Mouse (Mus musculus): Measurements from ENCODE around the gene Ina. TPM values are rescaled to one million over a fixed set of nuclear protein-coding genes. Genes with fewer than 3 reads are reported as not detected.

Gene Ina
- polyA plus RNA-seq (2014; fragmentation: Nextera tagmentation; extraction: Ambion mirVana): 0.31 and 0.41 TPM in 2 replicates

DNA sequence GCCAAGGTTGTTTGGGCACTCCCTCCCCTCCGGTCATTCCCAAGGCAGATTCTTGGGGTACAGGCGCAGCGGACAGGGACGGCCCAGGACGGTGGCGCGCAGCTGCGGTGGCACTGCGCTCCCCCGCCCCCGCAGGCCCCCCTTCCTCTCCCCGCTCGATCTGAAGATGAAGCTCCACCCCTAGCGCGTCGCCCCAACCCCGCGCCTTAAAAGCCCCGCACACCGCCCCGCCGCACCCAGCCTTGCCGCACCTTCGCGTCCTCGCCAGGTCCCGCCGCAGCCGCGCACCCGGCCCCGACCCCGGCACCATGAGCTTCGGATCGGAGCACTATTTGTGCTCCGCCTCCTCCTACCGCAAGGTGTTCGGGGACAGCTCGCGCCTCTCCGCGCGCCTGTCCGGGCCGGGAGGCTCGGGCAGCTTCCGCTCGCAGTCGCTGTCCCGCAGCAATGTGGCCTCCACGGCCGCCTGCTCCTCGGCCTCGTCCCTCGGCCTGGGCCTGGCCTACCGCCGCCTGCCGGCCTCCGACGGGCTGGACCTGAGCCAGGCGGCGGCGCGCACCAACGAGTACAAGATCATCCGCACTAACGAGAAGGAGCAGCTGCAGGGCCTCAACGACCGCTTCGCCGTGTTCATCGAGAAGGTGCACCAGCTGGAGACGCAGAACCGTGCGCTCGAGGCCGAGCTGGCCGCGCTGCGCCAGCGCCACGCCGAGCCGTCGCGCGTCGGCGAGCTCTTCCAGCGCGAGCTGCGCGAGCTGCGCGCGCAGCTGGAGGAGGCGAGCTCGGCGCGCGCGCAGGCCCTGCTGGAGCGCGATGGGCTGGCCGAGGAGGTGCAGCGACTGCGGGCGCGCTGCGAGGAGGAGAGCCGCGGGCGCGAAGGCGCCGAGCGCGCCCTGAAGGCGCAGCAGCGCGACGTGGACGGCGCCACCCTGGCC, at the start of gene Ina, which contains the start of gene Nt5c2:
Gene Ina, plus strand, starts transcription at position 252 of the 935 bp plus-strand sequence.
Gene Nt5c2, minus strand, starts transcription at position 707 of the 935 bp plus-strand sequence.
- H3K27me3 ChIP-seq (ENCODE audit: control insufficient read depth, insufficient read depth, low read length): peaks cover 53% of the 10 kb centered on the region
- 0 out of 2 replicates have a peak within 1 kb of the TSS, but pooled peaks have one; percentile 2 for H3K9ac ChIP-seq (ENCODE audit: low read depth, low read length)

DNA sequence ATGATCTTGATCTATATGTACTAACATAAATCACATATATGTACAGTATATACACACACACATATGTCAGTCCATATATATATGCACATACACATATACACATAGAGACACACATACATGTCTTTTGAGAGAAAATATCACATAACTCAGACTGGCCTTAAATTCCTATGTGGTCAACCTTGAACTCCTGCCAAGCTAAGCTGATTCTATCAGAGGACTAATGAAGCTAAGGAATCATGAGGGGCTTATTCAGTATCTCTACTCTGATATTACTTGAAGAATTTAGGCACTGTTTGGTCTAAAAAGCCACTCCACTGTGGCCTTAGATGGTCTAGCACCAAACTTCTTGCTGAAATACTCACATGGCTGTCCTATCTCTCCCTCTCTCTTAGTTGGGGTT, 49.0 kb upstream of the Ina start:
- Histone ChIP-seq H3K4me3 (ENCODE audit: low read length) (no peak overlapping the region), H3K27ac (ENCODE audit: low read depth, low read length) (no peak overlapping the region), H3K9me3 (ENCODE audit: control insufficient read depth, low read length) (no peaks in the 10 kb centered on the region), H3K9ac (ENCODE audit: low read depth, low read length) (no peak overlapping the region), H3K4me2 (replicated peaks; ENCODE audit: low read depth, low read length) (no peak overlapping the region), H3K4me1 (ENCODE audit: control insufficient read depth, insufficient read depth, low read length) (peaks cover 22% of the 10 kb centered on the region; the same call in 1 of the 2 replicates), H3K36me3 (ENCODE audit: control insufficient read depth, insufficient read depth, low read length) (no peaks in the 10 kb centered on the region), H3K27me3 (ENCODE audit: control insufficient read depth, insufficient read depth, low read length) (no peaks in the 10 kb centered on the region)
- no peak for ATAC-seq (ENCODE audit: low FRiP score, low TSS enrichment)

More for the DNA sequence above, at the start of gene Ina, which contains the start of gene Nt5c2:
- Histone ChIP-seq H3K36me3 (ENCODE audit: control insufficient read depth, insufficient read depth, low read length) (no peaks in the 10 kb centered on the region), H3K4me3 (ENCODE audit: low read length) (peak within 1 kb of the TSS; percentile 43), H3K27ac (ENCODE audit: low read depth, low read length) (no peak within 1 kb of the TSS), H3K4me2 (replicated peaks; ENCODE audit: low read depth, low read length) (peak within 1 kb of the TSS; percentile 68), H3K4me1 (ENCODE audit: control insufficient read depth, insufficient read depth, low read length) (peaks cover 9% of the 10 kb centered on the region), H3K9me3 (ENCODE audit: control insufficient read depth, low read length) (no peaks in the 10 kb centered on the region)
- under 1% methylated on average over 116 of the region's 124 CpGs for WGBS
- ATAC-seq (ENCODE audit: low FRiP score, low TSS enrichment): peak; percentile 77

DNA sequence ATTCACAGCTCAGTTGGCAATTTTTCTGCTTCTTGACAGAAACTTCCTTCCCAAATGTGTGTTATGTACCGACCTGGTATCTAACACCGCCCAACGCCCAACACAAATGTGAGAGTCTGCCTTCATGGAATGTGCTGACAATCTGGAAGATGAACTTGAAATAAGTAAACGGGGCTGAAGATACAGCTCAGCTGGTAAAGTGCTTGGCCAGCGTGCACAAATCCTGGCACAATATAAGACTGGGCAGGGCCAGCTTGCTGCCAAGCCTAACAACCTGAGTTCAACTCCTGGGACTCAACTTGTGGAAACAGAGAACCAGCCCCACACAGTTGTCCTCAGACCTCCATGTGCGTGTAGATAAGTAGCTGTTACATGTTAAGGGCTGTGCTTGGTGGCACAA, 48.2 kb upstream of the Ina start:
- no peaks in the 10 kb centered on the region for H3K36me3 ChIP-seq (ENCODE audit: control insufficient read depth, insufficient read depth, low read length)
- no peaks in the 10 kb centered on the region for H3K27me3 ChIP-seq (ENCODE audit: control insufficient read depth, insufficient read depth, low read length)
- WGBS: 95% methylated on average over 6 of the region's 6 CpGs
- peaks cover 21% of the 10 kb centered on the region; the same call in 1 of the 2 replicates for H3K4me1 ChIP-seq (ENCODE audit: control insufficient read depth, insufficient read depth, low read length)
- no peak overlapping the region for H3K27ac ChIP-seq (ENCODE audit: low read depth, low read length)
- H3K9me3 ChIP-seq (ENCODE audit: control insufficient read depth, low read length): no peaks in the 10 kb centered on the region
- no peak overlapping the region for H3K4me3 ChIP-seq (ENCODE audit: low read length)
- ATAC-seq (ENCODE audit: low FRiP score, low TSS enrichment): no peak
- no peak overlapping the region for H3K4me2 ChIP-seq (replicated peaks; ENCODE audit: low read depth, low read length)
- no peak overlapping the region for H3K9ac ChIP-seq (ENCODE audit: low read depth, low read length)

DNA sequence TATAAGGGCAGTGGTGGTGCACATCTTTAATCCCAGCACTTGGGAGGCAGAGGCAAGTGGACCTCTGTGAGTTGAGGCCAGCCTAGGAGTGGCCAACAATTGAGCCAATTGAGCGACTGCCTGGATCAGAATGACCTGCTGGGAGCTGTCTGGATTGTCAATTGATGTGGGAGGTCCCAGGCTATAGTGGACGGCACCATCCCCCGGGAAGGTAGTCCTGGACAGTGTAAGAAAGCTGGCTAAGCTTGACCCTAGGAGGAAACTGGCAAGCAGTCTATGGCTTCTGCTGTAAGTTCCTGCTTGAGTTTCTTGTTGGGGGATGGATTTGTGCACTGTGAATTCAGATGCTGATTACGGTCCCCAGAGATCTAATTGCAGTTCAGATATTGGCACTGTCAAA, 46.6 kb upstream of the Ina start:
- Histone ChIP-seq H3K9ac (ENCODE audit: low read depth, low read length) (no peak overlapping the region), H3K4me2 (replicated peaks; ENCODE audit: low read depth, low read length) (no peak overlapping the region), H3K4me3 (ENCODE audit: low read length) (no peak overlapping the region), H3K27me3 (ENCODE audit: control insufficient read depth, insufficient read depth, low read length) (no peaks in the 10 kb centered on the region), H3K4me1 (ENCODE audit: control insufficient read depth, insufficient read depth, low read length) (peaks cover 17% of the 10 kb centered on the region; the same call in 1 of the 2 replicates), H3K27ac (ENCODE audit: low read depth, low read length) (no peak overlapping the region), H3K9me3 (ENCODE audit: control insufficient read depth, low read length) (no peaks in the 10 kb centered on the region), H3K36me3 (ENCODE audit: control insufficient read depth, insufficient read depth, low read length) (no peaks in the 10 kb centered on the region)
- 50% methylated on average over 4 of the region's 4 CpGs for WGBS
- ATAC-seq (ENCODE audit: low FRiP score, low TSS enrichment): no peak

DNA sequence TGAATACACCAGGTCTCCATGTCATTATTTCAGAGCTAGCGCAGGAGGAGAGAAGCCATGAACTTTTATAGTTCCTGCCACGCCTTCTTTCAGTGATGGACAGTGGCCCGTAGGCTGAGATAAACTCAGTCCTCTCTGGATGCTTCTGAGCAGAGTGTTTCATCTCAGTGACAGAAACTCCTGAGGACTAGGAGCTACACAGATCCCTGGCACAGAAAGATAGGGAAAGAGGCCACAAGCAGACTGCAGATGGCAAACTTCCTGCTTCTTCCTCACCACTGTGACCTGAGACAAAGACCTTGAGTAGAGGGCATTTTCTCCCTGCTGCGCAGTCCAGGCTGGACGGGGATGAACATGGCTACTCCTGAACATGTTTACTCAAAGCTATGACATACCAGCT, 45.7 kb upstream of the Ina start:
- ATAC-seq (ENCODE audit: low FRiP score, low TSS enrichment): no peak
- peaks cover 12% of the 10 kb centered on the region; the same call in 1 of the 2 replicates for H3K4me1 ChIP-seq (ENCODE audit: control insufficient read depth, insufficient read depth, low read length)
- no peaks in the 10 kb centered on the region for H3K27me3 ChIP-seq (ENCODE audit: control insufficient read depth, insufficient read depth, low read length)
- H3K27ac ChIP-seq (ENCODE audit: low read depth, low read length): no peak overlapping the region
- H3K4me2 ChIP-seq (replicated peaks; ENCODE audit: low read depth, low read length): no peak overlapping the region
- 81% methylated on average over 5 of the region's 5 CpGs for WGBS
- H3K4me3 ChIP-seq (ENCODE audit: low read length): no peak overlapping the region
- H3K9me3 ChIP-seq (ENCODE audit: control insufficient read depth, low read length): no peaks in the 10 kb centered on the region
- no peaks in the 10 kb centered on the region for H3K36me3 ChIP-seq (ENCODE audit: control insufficient read depth, insufficient read depth, low read length)
- no peak overlapping the region for H3K9ac ChIP-seq (ENCODE audit: low read depth, low read length)

DNA sequence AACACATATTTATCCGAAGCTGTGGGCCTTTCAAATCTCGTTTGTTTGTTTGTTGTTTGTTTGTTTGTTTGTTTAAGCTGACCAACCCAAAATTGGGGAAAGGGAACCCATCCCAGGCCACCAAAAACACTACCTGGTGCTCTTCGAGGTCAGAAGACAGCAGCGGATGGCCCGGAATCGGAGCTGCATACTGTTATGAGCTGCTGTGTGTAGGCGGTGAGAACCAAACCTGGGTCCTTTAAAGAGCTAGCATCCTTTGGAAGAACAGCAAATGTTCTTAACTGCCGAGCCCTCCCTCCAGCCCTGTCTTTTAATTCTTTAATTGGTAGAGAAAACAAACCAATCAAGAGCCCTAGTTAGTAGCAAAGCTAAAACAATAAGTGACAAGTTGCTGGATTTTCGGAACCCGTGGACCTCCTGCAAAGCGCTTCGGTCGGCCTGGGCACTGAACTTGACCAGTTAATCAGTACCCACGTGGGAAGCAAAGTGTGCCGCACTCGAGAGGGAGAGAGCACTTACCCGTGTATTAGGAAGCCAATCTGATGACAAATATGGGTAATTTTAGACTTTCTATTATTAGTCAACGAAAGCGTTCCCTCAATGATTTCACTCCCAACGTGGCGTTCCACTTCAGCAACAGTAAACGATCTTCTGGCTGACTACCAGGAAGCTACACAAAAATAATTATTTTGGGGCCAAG, 45.1 kb upstream of the Ina start:
- H3K4me3 ChIP-seq (ENCODE audit: low read length): no peak overlapping the region
- H3K9ac ChIP-seq (ENCODE audit: low read depth, low read length): no peak overlapping the region
- WGBS: 72% methylated on average over 22 of the region's 22 CpGs
- no peak for ATAC-seq (ENCODE audit: low FRiP score, low TSS enrichment)
- H3K4me1 ChIP-seq (ENCODE audit: control insufficient read depth, insufficient read depth, low read length): peaks cover 12% of the 10 kb centered on the region; the same call in 1 of the 2 replicates
- H3K4me2 ChIP-seq (replicated peaks; ENCODE audit: low read depth, low read length): no peak overlapping the region
- H3K27me3 ChIP-seq (ENCODE audit: control insufficient read depth, insufficient read depth, low read length): no peaks in the 10 kb centered on the region
- H3K9me3 ChIP-seq (ENCODE audit: control insufficient read depth, low read length): no peaks in the 10 kb centered on the region
- H3K36me3 ChIP-seq (ENCODE audit: control insufficient read depth, insufficient read depth, low read length): no peaks in the 10 kb centered on the region
- no peak overlapping the region for H3K27ac ChIP-seq (ENCODE audit: low read depth, low read length)

DNA sequence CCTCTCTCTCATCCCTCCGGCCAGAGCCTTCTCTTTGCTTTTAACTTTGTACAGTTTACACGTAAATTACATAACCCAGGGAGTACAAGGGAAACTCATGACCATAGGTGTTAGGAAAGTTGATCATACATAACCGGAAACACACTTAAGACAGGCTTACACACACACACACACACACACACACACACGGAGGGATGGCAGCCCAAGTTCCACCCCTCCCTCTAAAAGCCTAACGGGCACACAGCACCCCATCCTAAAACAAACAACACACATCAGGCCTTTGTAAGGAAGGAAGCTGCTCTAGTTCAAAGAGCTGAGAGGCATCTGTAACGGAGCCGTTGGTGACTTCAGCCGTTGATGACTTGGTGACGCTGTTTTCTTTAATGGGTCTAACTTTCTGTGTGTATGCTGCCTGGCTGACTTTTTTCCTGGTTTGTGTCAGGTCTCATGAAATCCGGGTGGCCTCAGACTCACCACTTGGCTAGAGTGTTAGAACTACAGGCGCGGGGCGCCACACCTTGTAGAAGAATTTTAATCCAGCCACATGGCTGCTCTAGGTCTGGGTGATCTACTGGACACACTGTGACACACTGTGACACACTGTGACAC, 44.3 kb upstream of the Ina start:
- no peak for ATAC-seq (ENCODE audit: low FRiP score, low TSS enrichment)
- 45% methylated on average over 13 of the region's 13 CpGs for WGBS
- Histone ChIP-seq H3K4me3 (ENCODE audit: low read length) (no peak overlapping the region), H3K4me1 (ENCODE audit: control insufficient read depth, insufficient read depth, low read length) (peaks cover 12% of the 10 kb centered on the region; the same call in 1 of the 2 replicates), H3K27ac (ENCODE audit: low read depth, low read length) (no peak overlapping the region), H3K9me3 (ENCODE audit: control insufficient read depth, low read length) (no peaks in the 10 kb centered on the region), H3K27me3 (ENCODE audit: control insufficient read depth, insufficient read depth, low read length) (no peaks in the 10 kb centered on the region), H3K4me2 (replicated peaks; ENCODE audit: low read depth, low read length) (no peak overlapping the region), H3K9ac (ENCODE audit: low read depth, low read length) (no peak overlapping the region), H3K36me3 (ENCODE audit: control insufficient read depth, insufficient read depth, low read length) (no peaks in the 10 kb centered on the region)

DNA sequence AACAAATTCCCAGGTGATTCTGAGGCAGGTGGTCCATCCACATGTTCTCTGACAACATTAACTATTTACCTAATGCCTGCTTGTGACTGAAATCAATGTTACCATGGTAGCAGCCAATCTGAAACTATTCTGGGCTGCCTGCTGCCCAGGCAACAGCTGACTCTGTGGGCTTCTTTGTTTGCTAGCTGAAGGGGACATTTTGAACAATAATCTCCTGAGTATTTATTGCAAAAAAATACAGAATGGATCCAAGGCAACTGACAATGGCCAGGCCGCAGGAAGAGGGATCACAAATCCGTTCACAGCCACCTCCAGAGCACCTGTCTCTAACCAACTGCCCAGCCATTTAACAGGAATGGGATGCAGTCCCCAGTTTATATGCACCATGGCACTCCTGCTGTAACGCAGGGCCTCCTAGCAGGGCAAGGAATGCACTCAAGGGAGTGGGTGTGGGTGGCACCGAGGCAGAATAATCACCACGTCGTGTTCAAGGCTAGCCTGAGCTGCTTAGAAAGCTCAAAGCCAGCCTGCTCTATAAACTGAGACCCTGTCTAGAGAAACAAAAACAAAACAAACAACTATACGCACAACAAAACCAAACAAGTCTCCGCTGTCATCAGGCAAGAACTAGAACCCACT, 43.3 kb upstream of the Ina start:
- 71% methylated on average over 8 of the region's 8 CpGs for WGBS
- Histone ChIP-seq H3K36me3 (ENCODE audit: control insufficient read depth, insufficient read depth, low read length) (no peaks in the 10 kb centered on the region), H3K27me3 (ENCODE audit: control insufficient read depth, insufficient read depth, low read length) (no peaks in the 10 kb centered on the region), H3K4me3 (ENCODE audit: low read length) (no peak overlapping the region), H3K4me1 (ENCODE audit: control insufficient read depth, insufficient read depth, low read length) (peaks cover 12% of the 10 kb centered on the region; the same call in 1 of the 2 replicates), H3K9me3 (ENCODE audit: control insufficient read depth, low read length) (no peaks in the 10 kb centered on the region), H3K9ac (ENCODE audit: low read depth, low read length) (no peak overlapping the region), H3K4me2 (replicated peaks; ENCODE audit: low read depth, low read length) (no peak overlapping the region), H3K27ac (ENCODE audit: low read depth, low read length) (no peak overlapping the region)
- ATAC-seq (ENCODE audit: low FRiP score, low TSS enrichment): no peak

Data from kidney, embryonic 14.5 days (tissue).